Mouse (Mus musculus): ENCODE results near the gene Odf2l. TPM values are rescaled to one million over a fixed set of nuclear protein-coding genes. Genes with fewer than 3 reads are reported as not detected.

The Odf2l gene
- polyA plus RNA-seq, 1 experiment, result 4.5 TPM

DNA sequence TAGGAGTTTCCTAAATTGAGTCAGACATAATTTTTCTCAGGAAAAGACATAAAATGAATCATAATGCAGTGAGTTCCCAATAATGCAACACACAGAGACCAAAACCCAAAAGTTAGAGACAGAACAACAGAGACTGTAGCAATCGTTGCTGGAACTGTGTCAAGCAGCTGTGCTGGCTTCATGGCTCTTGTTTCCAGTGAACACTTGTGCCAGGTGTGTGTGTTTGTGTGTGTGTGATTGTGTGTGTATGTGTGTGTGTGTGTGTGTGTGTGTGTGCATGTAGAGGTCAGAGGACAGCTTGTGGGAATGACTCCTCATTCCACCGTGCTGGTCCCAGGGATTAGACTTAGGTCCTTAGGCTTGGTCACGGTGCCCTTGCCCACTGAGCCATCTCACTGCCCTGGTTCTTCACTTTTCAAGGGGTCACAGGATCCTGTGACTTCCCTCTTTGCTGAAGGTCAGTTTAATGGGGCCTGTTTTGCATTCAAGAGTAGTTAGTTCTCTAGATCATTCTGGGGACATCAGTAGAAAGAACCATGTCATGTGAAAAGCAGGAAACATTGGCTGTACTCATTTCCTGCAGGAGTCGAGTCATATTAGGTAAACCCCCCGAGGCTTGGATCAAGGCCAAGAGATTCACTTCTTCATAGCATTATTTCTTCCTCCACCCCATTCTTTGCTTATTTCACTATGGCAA lies 13.2 kb upstream of the Odf2l start:
- TF ChIP-seq POLR2A (IDR thresholded peaks at IDR 0.05; ENCODE audit: control insufficient read depth, extremely low read depth, insufficient read depth, low read length, poor library complexity) (no peak), CTCF (IDR thresholded peaks at IDR 0.05; ENCODE audit: borderline replicate concordance, control insufficient read depth, extremely low read depth, insufficient read depth, low read length, poor library complexity) (no peak)
- H3K4me1 ChIP-seq (replicated peaks; ENCODE audit: control insufficient read depth, insufficient read depth, low read length), result no peaks in the 10 kb centered on the region
- no peak overlapping the region for H3K4me3 ChIP-seq (ENCODE audit: control insufficient read depth, insufficient read depth, low read length)
- no peak for DNase-seq
- no peaks in the 10 kb centered on the region for H3K36me3 ChIP-seq (ENCODE audit: control insufficient read depth, insufficient read depth, low read length)
- H3K27ac ChIP-seq (ENCODE audit: control insufficient read depth, insufficient read depth, low read length), result no peak overlapping the region
- H3K27me3 ChIP-seq (ENCODE audit: control insufficient read depth, insufficient read depth, low read length), result no peaks in the 10 kb centered on the region
- 47% methylated on average over 5 of the region's 5 CpGs for WGBS

DNA sequence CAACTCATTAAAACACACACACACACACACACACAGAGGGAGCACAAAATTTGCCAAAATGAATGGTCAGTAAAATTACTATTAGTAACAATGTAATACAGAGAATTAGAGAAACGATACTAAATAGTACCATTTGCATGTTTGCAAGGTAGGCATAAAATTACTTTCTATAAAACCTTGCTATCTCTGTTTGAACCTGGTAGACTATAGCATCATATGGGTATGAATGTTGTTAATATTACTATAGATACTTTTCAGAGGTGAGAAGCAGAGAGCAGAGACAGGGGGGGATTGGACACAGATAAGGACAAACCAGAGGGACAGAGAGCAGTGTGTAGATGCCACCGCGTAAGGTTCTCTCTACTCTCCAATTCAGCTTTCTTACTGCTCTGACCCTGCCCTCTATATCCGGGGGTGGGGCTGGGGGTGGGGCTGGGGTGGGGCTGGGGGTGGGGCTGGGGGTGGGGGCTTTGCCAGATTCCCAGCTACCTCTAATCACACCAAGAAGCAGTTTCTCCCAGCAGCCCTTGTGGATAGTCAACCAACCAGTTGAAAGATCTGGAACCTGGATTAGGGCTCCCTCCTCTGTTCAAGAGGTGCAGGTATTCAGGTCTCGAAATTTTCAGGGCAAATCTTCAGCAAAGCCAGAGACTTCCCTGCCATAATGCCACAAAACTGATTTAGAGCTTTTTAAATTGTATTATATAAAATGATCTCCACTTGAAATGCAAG lies 12.4 kb upstream of the Odf2l start:
- Histone ChIP-seq H3K27me3 (ENCODE audit: control insufficient read depth, insufficient read depth, low read length) (no peaks in the 10 kb centered on the region), H3K27ac (ENCODE audit: control insufficient read depth, insufficient read depth, low read length) (no peak overlapping the region), H3K4me3 (ENCODE audit: control insufficient read depth, insufficient read depth, low read length) (no peak overlapping the region), H3K36me3 (ENCODE audit: control insufficient read depth, insufficient read depth, low read length) (no peaks in the 10 kb centered on the region), H3K4me1 (replicated peaks; ENCODE audit: control insufficient read depth, insufficient read depth, low read length) (no peaks in the 10 kb centered on the region)
- 61% methylated on average over 5 of the region's 5 CpGs for WGBS
- TF ChIP-seq POLR2A (IDR thresholded peaks at IDR 0.05; ENCODE audit: control insufficient read depth, extremely low read depth, insufficient read depth, low read length, poor library complexity), result no peak
- no peak for DNase-seq

DNA sequence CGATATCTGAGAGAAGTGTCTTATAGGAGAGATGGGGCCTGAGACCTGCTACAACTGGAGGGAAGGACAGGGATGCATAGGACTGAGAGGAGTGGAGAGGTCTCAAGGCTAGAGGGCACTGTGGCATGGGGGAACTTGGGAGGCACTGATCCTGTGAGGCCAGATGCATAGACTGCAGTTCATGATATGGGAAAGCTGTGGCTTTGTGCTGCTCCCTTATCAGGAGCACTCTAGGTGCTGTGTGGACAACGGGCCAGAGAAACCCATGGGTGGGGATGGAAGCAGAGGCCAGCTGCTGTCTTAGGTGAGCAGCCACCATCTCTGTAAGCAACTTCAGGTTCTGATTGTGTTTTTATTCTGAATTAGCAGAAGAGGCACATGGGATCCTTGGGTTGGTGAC lies 3.2 kb upstream of the Odf2l start:
- Histone ChIP-seq H3K4me1 (replicated peaks; ENCODE audit: control insufficient read depth, insufficient read depth, low read length) (no peaks in the 10 kb centered on the region), H3K27ac (ENCODE audit: control insufficient read depth, insufficient read depth, low read length) (no peak overlapping the region), H3K27me3 (ENCODE audit: control insufficient read depth, insufficient read depth, low read length) (no peaks in the 10 kb centered on the region), H3K4me3 (ENCODE audit: control insufficient read depth, insufficient read depth, low read length) (no peak overlapping the region), H3K36me3 (ENCODE audit: control insufficient read depth, insufficient read depth, low read length) (no peaks in the 10 kb centered on the region)
- no peak for DNase-seq
- 92% methylated on average over 2 of the region's 2 CpGs for WGBS
- no peak for TF ChIP-seq POLR2A (IDR thresholded peaks at IDR 0.05; ENCODE audit: control insufficient read depth, extremely low read depth, insufficient read depth, low read length, poor library complexity)
- no peak for TF ChIP-seq CTCF (IDR thresholded peaks at IDR 0.05; ENCODE audit: borderline replicate concordance, control insufficient read depth, extremely low read depth, insufficient read depth, low read length, poor library complexity)

DNA sequence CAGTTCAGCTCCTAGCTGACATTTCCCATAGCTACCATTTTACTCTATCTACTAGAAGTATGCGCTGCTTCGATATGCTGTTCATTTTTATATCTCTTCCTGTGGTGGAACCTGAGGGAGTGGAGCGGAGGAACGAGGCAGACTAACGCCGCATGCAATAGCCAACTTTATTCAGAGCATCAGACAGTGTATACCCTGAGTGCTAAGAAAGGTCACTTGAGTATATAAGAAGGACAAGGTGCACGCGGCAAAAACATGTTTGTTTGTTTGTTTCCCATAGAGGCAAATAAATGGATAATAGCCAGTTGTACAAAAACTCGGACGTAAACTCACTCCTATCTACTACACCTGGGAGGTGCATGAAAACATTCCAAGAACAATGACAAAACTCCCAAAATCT lies 751 bp upstream of the Odf2l start:
- no peak for TF ChIP-seq CTCF (IDR thresholded peaks at IDR 0.05; ENCODE audit: borderline replicate concordance, control insufficient read depth, extremely low read depth, insufficient read depth, low read length, poor library complexity)
- no peaks in the 10 kb centered on the region for H3K36me3 ChIP-seq (ENCODE audit: control insufficient read depth, insufficient read depth, low read length)
- DNase-seq, result no peak
- no peaks in the 10 kb centered on the region for H3K4me1 ChIP-seq (replicated peaks; ENCODE audit: control insufficient read depth, insufficient read depth, low read length)
- 91% methylated on average over 10 of the region's 10 CpGs for WGBS
- H3K4me3 ChIP-seq (ENCODE audit: control insufficient read depth, insufficient read depth, low read length), result no peak overlapping the region
- H3K27ac ChIP-seq (ENCODE audit: control insufficient read depth, insufficient read depth, low read length), result no peak overlapping the region
- H3K27me3 ChIP-seq (ENCODE audit: control insufficient read depth, insufficient read depth, low read length), result no peaks in the 10 kb centered on the region

DNA sequence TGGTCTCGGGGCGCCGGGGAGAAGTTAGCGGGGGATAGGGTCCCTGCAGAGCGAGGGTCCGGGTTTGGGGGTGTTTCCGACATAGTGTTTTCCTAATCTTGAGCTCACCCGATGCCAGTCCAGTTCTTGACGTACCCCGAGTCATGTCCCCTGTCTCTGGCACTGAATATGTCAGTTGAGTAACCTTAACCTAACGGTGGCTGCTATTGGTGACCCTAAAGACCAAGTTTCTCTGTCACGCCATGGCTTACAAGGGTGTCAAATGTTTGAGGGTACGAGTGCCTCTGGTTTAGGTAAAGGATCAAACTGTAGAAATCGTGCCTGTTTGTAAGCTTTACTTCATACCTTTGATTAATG lies 592 bp downstream of the Odf2l start:
- peak overlapping the region; percentile 61 for H3K4me3 ChIP-seq (ENCODE audit: control insufficient read depth, insufficient read depth, low read length)
- H3K27me3 ChIP-seq (ENCODE audit: control insufficient read depth, insufficient read depth, low read length), result no peaks in the 10 kb centered on the region
- TF ChIP-seq CTCF (IDR thresholded peaks at IDR 0.05; ENCODE audit: borderline replicate concordance, control insufficient read depth, extremely low read depth, insufficient read depth, low read length, poor library complexity) (no peak), POLR2A (IDR thresholded peaks at IDR 0.05; ENCODE audit: control insufficient read depth, extremely low read depth, insufficient read depth, low read length, poor library complexity) (no peak)
- no peak for DNase-seq
- H3K27ac ChIP-seq (ENCODE audit: control insufficient read depth, insufficient read depth, low read length), result peak overlapping the region; percentile 51; the same call in 1 of the 2 replicates
- no peaks in the 10 kb centered on the region for H3K4me1 ChIP-seq (replicated peaks; ENCODE audit: control insufficient read depth, insufficient read depth, low read length)
- no peaks in the 10 kb centered on the region for H3K36me3 ChIP-seq (ENCODE audit: control insufficient read depth, insufficient read depth, low read length)
- 6% methylated on average over 14 of the region's 14 CpGs for WGBS

DNA sequence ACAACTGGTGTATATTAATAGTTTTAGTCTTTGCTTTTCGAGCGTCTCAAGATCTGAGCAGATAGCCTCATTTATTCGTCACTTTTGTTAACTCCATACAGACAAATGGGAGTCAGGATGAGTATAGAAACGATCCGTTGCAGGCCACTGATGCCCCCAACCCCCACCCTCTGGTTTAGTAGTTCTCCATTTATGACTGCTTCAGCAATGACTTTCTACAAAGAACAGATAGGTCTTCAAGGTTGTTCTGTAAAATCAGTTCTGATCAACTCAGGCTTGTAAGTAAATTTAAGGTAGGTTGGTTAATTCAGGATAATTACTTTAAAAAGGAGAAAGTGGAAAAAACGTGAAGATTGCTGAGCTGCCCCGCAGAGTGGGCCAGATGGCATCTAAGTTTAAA lies 1.0 kb downstream of the Odf2l start:
- no peaks in the 10 kb centered on the region for H3K4me1 ChIP-seq (replicated peaks; ENCODE audit: control insufficient read depth, insufficient read depth, low read length)
- H3K27me3 ChIP-seq (ENCODE audit: control insufficient read depth, insufficient read depth, low read length), result no peaks in the 10 kb centered on the region
- peak; percentile 13 for DNase-seq
- no peaks in the 10 kb centered on the region for H3K36me3 ChIP-seq (ENCODE audit: control insufficient read depth, insufficient read depth, low read length)
- TF ChIP-seq CTCF (IDR thresholded peaks at IDR 0.05; ENCODE audit: borderline replicate concordance, control insufficient read depth, extremely low read depth, insufficient read depth, low read length, poor library complexity) (no peak), POLR2A (IDR thresholded peaks at IDR 0.05; ENCODE audit: control insufficient read depth, extremely low read depth, insufficient read depth, low read length, poor library complexity) (no peak)
- no peak overlapping the region for H3K4me3 ChIP-seq (ENCODE audit: control insufficient read depth, insufficient read depth, low read length)
- WGBS, result 80% methylated on average over 7 of the region's 7 CpGs
- no peak overlapping the region for H3K27ac ChIP-seq (ENCODE audit: control insufficient read depth, insufficient read depth, low read length)

All from thymus, adult 2 months (tissue).